Mouse (Mus musculus): ENCODE data around the gene Rsph1. TPM values are rescaled to one million over a fixed set of nuclear protein-coding genes. Genes with fewer than 3 reads are reported as not detected.

The Rsph1 gene
- total and polyA plus RNA-seq, 2 experiments = not detected

- H3K36me3 ChIP-seq (ENCODE audit: control insufficient read depth, insufficient read depth, low read length) = no peaks in the 10 kb centered on the region
- H3K79me2 ChIP-seq (ENCODE audit: control insufficient read depth, insufficient read depth, low read length) = no peaks in the 10 kb centered on the region
- no peak for DNase-seq (ENCODE audit: extremely low read depth, low read depth, low spot score)
- H3K9ac ChIP-seq (ENCODE audit: low read depth, low read length) = no peak overlapping the region
- H3K4me1 ChIP-seq (ENCODE audit: control insufficient read depth, insufficient read depth, low read length) = no peaks in the 10 kb centered on the region
- H3K27ac ChIP-seq (replicated peaks; ENCODE audit: insufficient read depth, low read depth, low read length) = no peak overlapping the region
- no peaks in the 10 kb centered on the region for H3K27me3 ChIP-seq (ENCODE audit: control insufficient read depth, insufficient read depth, low read length)
- H3K4me3 ChIP-seq (ENCODE audit: insufficient read depth, low read depth, low read length) = no peak overlapping the region
- no peak for TF ChIP-seq CTCF (IDR thresholded peaks at IDR 0.05; ENCODE audit: low read depth, low read length)
- TF ChIP-seq POLR2A (IDR thresholded peaks at IDR 0.05; ENCODE audit: extremely low read depth, insufficient read depth, low read length) = no peak
- 75% methylated on average over 7 of the region's 7 CpGs for WGBS
Observed at GRCm38 (mm10) chr17:31238234-31239020, 38.8 kb downstream of the Rsph1 start.

- 93% methylated on average over 1 of the region's 1 CpGs for WGBS
- H3K4me1 ChIP-seq (ENCODE audit: control insufficient read depth, insufficient read depth, low read length) = no peaks in the 10 kb centered on the region
- no peak overlapping the region for H3K27ac ChIP-seq (replicated peaks; ENCODE audit: insufficient read depth, low read depth, low read length)
- no peak overlapping the region for H3K4me3 ChIP-seq (ENCODE audit: insufficient read depth, low read depth, low read length)
- H3K9ac ChIP-seq (ENCODE audit: low read depth, low read length) = no peak overlapping the region
- H3K36me3 ChIP-seq (ENCODE audit: control insufficient read depth, insufficient read depth, low read length) = no peaks in the 10 kb centered on the region
- H3K27me3 ChIP-seq (ENCODE audit: control insufficient read depth, insufficient read depth, low read length) = no peaks in the 10 kb centered on the region
- no peak for DNase-seq (ENCODE audit: extremely low read depth, low read depth, low spot score)
- TF ChIP-seq CTCF (IDR thresholded peaks at IDR 0.05; ENCODE audit: low read depth, low read length) = peak; percentile 29
- no peak for TF ChIP-seq POLR2A (IDR thresholded peaks at IDR 0.05; ENCODE audit: extremely low read depth, insufficient read depth, low read length)
- H3K79me2 ChIP-seq (ENCODE audit: control insufficient read depth, insufficient read depth, low read length) = no peaks in the 10 kb centered on the region
Observed at GRCm38 (mm10) chr17:31235915-31236314, 41.3 kb downstream of the Rsph1 start.

DNA sequence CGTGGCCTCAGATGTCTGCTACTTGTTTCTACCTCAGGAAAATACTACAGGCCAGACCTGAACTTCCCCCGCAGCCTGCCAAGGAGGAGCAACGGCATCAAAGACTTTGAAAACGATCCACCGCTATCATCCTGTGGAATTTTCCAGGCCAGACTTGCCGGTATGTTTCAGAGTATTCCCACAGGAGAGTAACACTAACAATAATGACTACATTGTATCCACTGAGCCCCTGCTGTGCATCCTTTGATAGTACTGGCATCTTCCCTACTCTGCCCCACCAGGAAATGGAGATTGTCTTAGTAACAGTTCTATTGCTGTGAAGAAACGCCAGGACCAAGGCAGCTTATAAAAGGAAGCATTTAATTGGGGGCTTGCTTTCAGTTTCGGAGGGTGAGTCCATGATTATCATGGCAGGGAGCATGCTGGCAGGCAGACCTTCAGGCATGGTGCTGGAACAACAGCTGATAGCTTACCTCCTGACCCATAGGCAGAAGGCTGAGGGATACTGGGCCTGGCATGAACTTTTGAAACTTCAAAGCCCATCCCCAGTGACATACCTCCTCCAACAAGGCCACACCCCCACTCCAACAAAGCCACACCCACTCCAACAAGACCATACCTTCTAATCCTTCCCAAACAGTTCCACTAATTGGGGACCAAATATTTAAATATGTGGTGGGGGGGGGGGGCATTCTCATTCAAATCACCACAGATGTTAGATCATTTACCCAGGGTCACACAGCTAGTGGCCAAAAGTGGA is 44.8 kb downstream of the Rsph1 start:
- H3K4me1 ChIP-seq (ENCODE audit: control insufficient read depth, insufficient read depth, low read length) = no peaks in the 10 kb centered on the region
- H3K27me3 ChIP-seq (ENCODE audit: control insufficient read depth, insufficient read depth, low read length) = no peaks in the 10 kb centered on the region
- no peak for TF ChIP-seq POLR2A (IDR thresholded peaks at IDR 0.05; ENCODE audit: extremely low read depth, insufficient read depth, low read length)
- no peak for TF ChIP-seq CTCF (IDR thresholded peaks at IDR 0.05; ENCODE audit: low read depth, low read length)
- no peak overlapping the region for H3K4me3 ChIP-seq (ENCODE audit: insufficient read depth, low read depth, low read length)
- H3K9ac ChIP-seq (ENCODE audit: low read depth, low read length) = no peak overlapping the region
- no peak overlapping the region for H3K27ac ChIP-seq (replicated peaks; ENCODE audit: insufficient read depth, low read depth, low read length)
- no peaks in the 10 kb centered on the region for H3K36me3 ChIP-seq (ENCODE audit: control insufficient read depth, insufficient read depth, low read length)
- DNase-seq (ENCODE audit: extremely low read depth, low read depth, low spot score) = no peak
- no peaks in the 10 kb centered on the region for H3K79me2 ChIP-seq (ENCODE audit: control insufficient read depth, insufficient read depth, low read length)
- 76% methylated on average over 8 of the region's 8 CpGs for WGBS

- no peaks in the 10 kb centered on the region for H3K27me3 ChIP-seq (ENCODE audit: control insufficient read depth, insufficient read depth, low read length)
- H3K9ac ChIP-seq (ENCODE audit: low read depth, low read length) = no peak overlapping the region
- no peak for DNase-seq (ENCODE audit: extremely low read depth, low read depth, low spot score)
- no peak overlapping the region for H3K4me3 ChIP-seq (ENCODE audit: insufficient read depth, low read depth, low read length)
- TF ChIP-seq CTCF (IDR thresholded peaks at IDR 0.05; ENCODE audit: low read depth, low read length) (no peak), POLR2A (IDR thresholded peaks at IDR 0.05; ENCODE audit: extremely low read depth, insufficient read depth, low read length) (no peak)
- WGBS = 63% methylated on average over 6 of the region's 6 CpGs
- H3K36me3 ChIP-seq (ENCODE audit: control insufficient read depth, insufficient read depth, low read length) = no peaks in the 10 kb centered on the region
- H3K27ac ChIP-seq (replicated peaks; ENCODE audit: insufficient read depth, low read depth, low read length) = no peak overlapping the region
- H3K4me1 ChIP-seq (ENCODE audit: control insufficient read depth, insufficient read depth, low read length) = no peaks in the 10 kb centered on the region
- no peaks in the 10 kb centered on the region for H3K79me2 ChIP-seq (ENCODE audit: control insufficient read depth, insufficient read depth, low read length)
Observed at GRCm38 (mm10) chr17:31231780-31232179, 45.4 kb downstream of the Rsph1 start.

- H3K79me2 ChIP-seq (ENCODE audit: control insufficient read depth, insufficient read depth, low read length) = no peaks in the 10 kb centered on the region
- no peaks in the 10 kb centered on the region for H3K27me3 ChIP-seq (ENCODE audit: control insufficient read depth, insufficient read depth, low read length)
- whole genome bisulfite sequencing = 71% methylated on average over 7 of the region's 7 CpGs
Observed at GRCm38 (mm10) chr17:31226931-31227330, 50.3 kb downstream of the Rsph1 start.

More at GRCm38 (mm10) chr17:31226931-31227330, 50.3 kb downstream of the Rsph1 start:
- no peak overlapping the region for H3K4me3 ChIP-seq (ENCODE audit: insufficient read depth, low read depth, low read length)
- H3K4me1 ChIP-seq (ENCODE audit: control insufficient read depth, insufficient read depth, low read length) = no peaks in the 10 kb centered on the region
- no peak for TF ChIP-seq CTCF (IDR thresholded peaks at IDR 0.05; ENCODE audit: low read depth, low read length)
- TF ChIP-seq POLR2A (IDR thresholded peaks at IDR 0.05; ENCODE audit: extremely low read depth, insufficient read depth, low read length) = no peak
- H3K9ac ChIP-seq (ENCODE audit: low read depth, low read length) = no peak overlapping the region
- H3K36me3 ChIP-seq (ENCODE audit: control insufficient read depth, insufficient read depth, low read length) = no peaks in the 10 kb centered on the region
- DNase-seq (ENCODE audit: extremely low read depth, low read depth, low spot score) = no peak
- no peak overlapping the region for H3K27ac ChIP-seq (replicated peaks; ENCODE audit: insufficient read depth, low read depth, low read length)

Data from liver, adult 2 months (tissue).